Mouse (Mus musculus) C2C12 (cell line): ENCODE measurements around the gene Ppp1r12b.

Source experiments
- CTCF ChIP-seq: IDR thresholded peaks from one replicate; pipeline ENCODE4 v1.5.1; 2011; ENCODE audit not compliant: control insufficient read depth, insufficient read depth, insufficient read length
- MAX ChIP-seq: IDR thresholded peaks from one replicate; pipeline ENCODE4 v1.6.1; 2011; ENCODE audit warnings: mild to moderate bottlenecking, control low read depth
- MYOD1 ChIP-seq: IDR thresholded peaks from one replicate; pipeline ENCODE4 v1.6.1; 2011; ENCODE audit warnings: low read depth; ENCODE audit not compliant: control insufficient read depth, insufficient read length
- USF1 ChIP-seq: IDR thresholded peaks from one replicate; pipeline ENCODE4 v1.6.1; 2011; ENCODE audit warnings: low read depth, mild to moderate bottlenecking, control low read depth, moderate library complexity

GRCm38 (mm10) chr1:134965430-134965829 is 9.7 kb upstream of the Ppp1r12b start:
- no peak for TF ChIP-seq MAX
- TF ChIP-seq CTCF = no peak
- TF ChIP-seq MYOD1 = no peak
- TF ChIP-seq USF1 = no peak
